Mouse (Mus musculus): ENCODE measurements around the gene Ddi2. TPM values are rescaled to one million over a fixed set of nuclear protein-coding genes. Genes with fewer than 3 reads are reported as not detected.

Gene Ddi2
- total RNA-seq, 2 experiments from 2014 or later = 32.7 to 32.9 TPM

DNA sequence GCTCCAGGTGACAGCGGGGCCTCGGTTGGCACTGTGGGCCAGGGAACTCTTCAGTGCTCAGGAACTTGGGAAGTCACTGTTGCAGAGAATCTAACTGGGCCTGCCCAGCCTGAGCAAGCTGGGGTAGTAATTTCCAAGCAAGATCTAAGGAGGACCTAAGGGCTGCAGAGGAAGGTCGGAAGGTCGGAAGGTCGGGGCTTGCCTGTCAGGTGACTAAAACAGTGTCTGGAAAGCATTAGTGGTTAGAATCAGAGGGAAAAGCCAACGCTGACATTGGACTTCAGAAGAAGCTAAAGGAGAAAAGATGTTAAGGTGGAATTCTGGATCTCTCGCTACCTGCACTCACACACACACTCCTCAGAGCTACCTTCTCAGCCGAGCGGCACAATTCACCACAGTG lies 87.2 kb downstream of the Ddi2 start:
- ATAC-seq (replicated peaks; ENCODE audit: poor library complexity, severe bottlenecking) = no peak

DNA sequence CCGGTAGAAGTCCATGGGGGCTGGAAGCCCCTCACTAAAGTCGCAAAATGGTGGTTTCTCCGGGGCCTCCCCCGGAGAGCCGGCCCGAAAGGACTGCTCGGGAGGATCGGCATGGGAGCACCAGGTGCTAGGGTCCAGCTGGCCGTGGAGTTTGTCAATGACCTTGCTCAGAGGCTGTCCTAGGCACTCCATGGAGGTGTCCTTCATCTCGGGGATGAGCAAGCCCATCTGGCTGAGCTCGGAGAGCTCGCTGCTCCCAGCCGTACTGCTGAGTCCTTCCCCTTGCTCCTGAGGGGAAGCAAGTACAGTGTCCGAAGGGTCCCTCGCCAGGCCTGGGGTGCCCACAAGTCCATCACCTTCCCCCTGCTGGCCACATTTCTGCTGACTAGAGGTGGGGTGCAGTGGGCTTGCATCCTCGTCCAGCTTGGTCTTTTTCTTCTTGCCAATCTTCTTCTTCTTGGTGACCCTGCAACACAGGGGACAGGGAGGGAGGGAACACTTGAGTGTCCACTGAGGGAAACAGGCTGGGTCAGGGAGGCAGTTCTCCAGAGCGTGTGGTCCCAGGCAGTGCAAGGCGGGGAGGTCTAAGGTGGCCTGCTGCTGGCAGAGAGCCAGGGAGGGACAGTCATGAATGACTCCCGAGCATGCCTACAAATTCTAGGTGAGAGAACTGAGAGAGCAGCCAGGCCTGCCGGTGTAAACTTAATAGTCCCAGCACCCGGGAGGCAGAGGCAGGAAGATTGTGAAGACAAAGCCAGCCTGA lies 90.9 kb downstream of the Ddi2 start:
- ATAC-seq (replicated peaks; ENCODE audit: poor library complexity, severe bottlenecking) = no peak

DNA sequence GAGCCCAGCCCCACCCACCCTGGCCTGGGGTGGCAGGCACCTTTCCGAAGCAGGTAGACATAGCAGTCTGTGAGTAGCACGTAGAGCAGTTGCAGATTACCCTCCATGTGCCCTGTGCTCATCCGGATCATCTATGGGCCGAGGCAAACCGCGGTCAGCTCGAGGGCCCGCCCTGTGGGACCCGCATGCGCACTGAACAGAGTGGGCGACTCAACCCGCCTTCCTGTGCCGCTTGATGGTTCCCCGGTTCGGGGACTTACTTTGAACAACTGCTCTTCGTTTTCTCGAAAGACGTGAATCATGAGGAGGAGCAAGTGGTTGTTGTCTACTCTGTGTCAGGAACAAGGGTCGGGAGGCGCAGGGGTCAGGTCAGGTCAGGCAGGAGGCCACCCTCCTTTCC lies 92.0 kb downstream of the Ddi2 start:
- no peak for ATAC-seq (replicated peaks; ENCODE audit: poor library complexity, severe bottlenecking)

DNA sequence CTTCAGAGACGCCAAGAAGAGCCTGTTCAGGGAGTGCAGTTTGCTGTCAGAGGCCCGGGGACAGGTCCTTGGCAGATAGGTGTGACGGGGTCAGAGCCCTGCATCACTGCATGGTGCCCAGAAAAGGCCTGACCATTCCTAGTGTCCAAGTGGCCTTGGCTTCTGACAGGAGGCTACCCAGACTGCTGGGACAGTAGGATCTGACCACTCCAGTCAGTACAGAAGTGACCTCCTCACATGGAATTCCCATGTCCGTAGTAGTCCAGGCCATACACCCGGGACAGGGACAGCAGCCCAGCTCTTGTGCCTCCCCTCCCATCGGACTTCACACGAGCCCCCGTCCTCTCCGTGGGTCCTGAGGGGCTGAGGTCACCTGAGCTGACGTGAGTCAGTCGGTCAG lies 93.2 kb downstream of the Ddi2 start:
- no peak for ATAC-seq (replicated peaks; ENCODE audit: poor library complexity, severe bottlenecking)

DNA sequence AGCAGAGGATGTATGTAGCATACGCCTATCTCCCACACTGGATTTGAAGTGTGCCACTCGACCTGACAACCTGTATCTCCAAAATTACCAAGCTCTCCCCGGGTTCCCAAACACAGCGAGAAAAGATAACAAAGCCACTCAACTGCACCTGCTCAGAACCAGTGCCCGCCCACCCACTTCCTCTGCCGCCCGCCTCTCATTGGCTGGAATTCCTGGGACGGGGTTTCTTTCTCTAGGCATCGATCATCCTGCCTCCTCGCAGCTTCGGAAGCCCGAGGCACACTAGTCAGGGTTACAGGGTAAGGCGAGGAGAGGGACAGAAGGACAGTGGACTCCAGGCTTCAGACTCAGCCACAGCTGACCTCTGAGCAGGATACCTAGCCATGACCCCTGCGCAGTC lies 94.6 kb downstream of the Ddi2 start:
- no peak for ATAC-seq (replicated peaks; ENCODE audit: poor library complexity, severe bottlenecking)

Other genes with a start within 250 kb of the Ddi2 start
- 37.8 TPM in 2 replicates for gene Spen, start 184.8 kb downstream of the Ddi2 start, total RNA-seq (2014; fragmentation: Nextera tagmentation)
- gene Spen, start 184.8 kb downstream of the Ddi2 start, total RNA-seq (2017) = 21.4 and 25.5 TPM in 2 replicates
- 0.11 and 0.36 TPM in 2 replicates for gene Fblim1, start 117.3 kb downstream of the Ddi2 start, total RNA-seq (2014; fragmentation: Nextera tagmentation)
- gene Fblim1, start 117.3 kb downstream of the Ddi2 start, total RNA-seq (2017) = not detected in 2 replicates
- 1.7 and 3.8 TPM in 2 replicates for gene Tmem82, start 104.8 kb downstream of the Ddi2 start, total RNA-seq (2014; fragmentation: Nextera tagmentation)
- 0.72 TPM in 1 of 2 replicates, not detected in the other for gene Tmem82, start 104.8 kb downstream of the Ddi2 start, total RNA-seq (2017)
- not detected in 2 replicates for gene Slc25a34, start 99.6 kb downstream of the Ddi2 start, total RNA-seq (2014; fragmentation: Nextera tagmentation)
- not detected in 2 replicates for gene Slc25a34, start 99.6 kb downstream of the Ddi2 start, total RNA-seq (2017)
- gene Plekhm2, start 58.5 kb downstream of the Ddi2 start, total RNA-seq (2014; fragmentation: Nextera tagmentation) = 11.5 and 17.0 TPM in 2 replicates
- gene Plekhm2, start 58.5 kb downstream of the Ddi2 start, total RNA-seq (2017) = 7.2 and 11.2 TPM in 2 replicates
- 6.8 and 15.2 TPM in 2 replicates for gene Rsc1a1, start 37.8 kb downstream of the Ddi2 start, total RNA-seq (2014; fragmentation: Nextera tagmentation)
- gene Rsc1a1, start 37.8 kb downstream of the Ddi2 start, total RNA-seq (2017) = 9.5 and 11.3 TPM in 2 replicates
- gene Agmat, start 23.3 kb upstream of the Ddi2 start, total RNA-seq (2014; fragmentation: Nextera tagmentation) = not detected in 2 replicates
- not detected in 2 replicates for gene Agmat, start 23.3 kb upstream of the Ddi2 start, total RNA-seq (2017)
- 6.9 and 10.2 TPM in 2 replicates for gene Dnajc16, start 67.5 kb upstream of the Ddi2 start, total RNA-seq (2014; fragmentation: Nextera tagmentation)
- 4.3 and 9.2 TPM in 2 replicates for gene Dnajc16, start 67.5 kb upstream of the Ddi2 start, total RNA-seq (2017)
- gene Casp9, start 70.2 kb upstream of the Ddi2 start, total RNA-seq (2014; fragmentation: Nextera tagmentation) = 11.5 and 12.8 TPM in 2 replicates
- gene Casp9, start 70.2 kb upstream of the Ddi2 start, total RNA-seq (2017) = 8.7 and 11.1 TPM in 2 replicates
- not detected in 2 replicates for gene Cela2a, start 102.7 kb upstream of the Ddi2 start, total RNA-seq (2014; fragmentation: Nextera tagmentation)
- not detected in 2 replicates for gene Cela2a, start 102.7 kb upstream of the Ddi2 start, total RNA-seq (2017)
- gene Ctrc, start 122.9 kb upstream of the Ddi2 start, total RNA-seq (2014; fragmentation: Nextera tagmentation) = not detected in 2 replicates
- not detected in 2 replicates for gene Ctrc, start 122.9 kb upstream of the Ddi2 start, total RNA-seq (2017)
- 50.2 and 58.8 TPM in 2 replicates for gene Efhd2, start 151.5 kb upstream of the Ddi2 start, total RNA-seq (2014; fragmentation: Nextera tagmentation)
- 53.7 and 72.7 TPM in 2 replicates for gene Efhd2, start 151.5 kb upstream of the Ddi2 start, total RNA-seq (2017)